Mouse (Mus musculus): ENCODE data around the gene Map3k4.
"Not testable (repeated sequence)": the region's sequence is repeated elsewhere in the genome, so short reads cannot be mapped to it uniquely, and the experiment has no call there.

The Map3k4 gene

DNA sequence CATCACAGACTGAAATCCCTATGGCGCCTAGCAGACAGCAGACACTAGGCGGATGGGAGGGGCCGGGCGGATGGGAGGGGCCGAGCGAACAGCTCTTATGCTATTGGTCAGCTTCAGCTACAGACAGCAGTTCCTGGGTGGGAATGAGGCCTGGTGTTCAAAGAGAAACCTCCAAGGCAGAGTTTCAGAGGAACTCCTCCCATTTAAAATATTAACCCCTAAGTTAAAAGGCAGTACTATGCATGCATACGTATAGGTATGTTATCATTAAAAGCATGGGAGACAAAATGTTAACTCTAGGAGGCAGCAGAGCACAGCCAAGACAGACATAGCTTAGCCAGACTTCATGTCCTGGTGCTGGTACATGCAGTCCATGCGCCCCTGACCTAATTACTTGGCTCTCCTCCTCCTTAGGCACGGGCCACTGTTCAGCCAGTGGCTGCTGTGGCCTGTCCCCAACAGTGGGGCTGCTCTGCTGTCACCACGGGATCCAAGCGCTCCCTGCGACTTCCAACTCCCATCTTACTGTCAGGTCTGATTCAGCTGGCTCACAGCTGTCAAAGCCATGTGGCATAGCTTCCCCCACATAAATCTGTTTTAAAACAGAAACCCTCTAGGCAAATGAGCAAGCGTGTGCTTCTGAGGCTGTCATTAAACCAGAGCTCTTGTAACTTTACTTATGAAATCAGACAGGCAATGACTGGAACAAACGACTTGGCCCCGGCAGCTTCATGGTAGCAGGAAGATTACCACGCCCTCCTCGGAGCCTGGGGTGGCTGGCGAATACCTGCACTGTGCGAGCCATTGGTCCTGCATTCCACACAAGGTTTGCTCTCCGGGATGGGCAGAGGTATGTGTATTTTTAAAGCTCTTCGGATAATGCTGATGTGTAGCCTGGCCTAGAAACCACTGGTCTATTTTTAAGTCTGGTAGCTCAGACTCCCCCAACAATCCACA lies 52.3 kb downstream of the Map3k4 start:
- no peak for DNase-seq

GRCm38 (mm10) chr17:12264293-12264692 lies 54.3 kb downstream of the Map3k4 start:
- DNase-seq = no peak

GRCm38 (mm10) chr17:12263787-12264186 lies 54.8 kb downstream of the Map3k4 start:
- no peak for DNase-seq

DNA sequence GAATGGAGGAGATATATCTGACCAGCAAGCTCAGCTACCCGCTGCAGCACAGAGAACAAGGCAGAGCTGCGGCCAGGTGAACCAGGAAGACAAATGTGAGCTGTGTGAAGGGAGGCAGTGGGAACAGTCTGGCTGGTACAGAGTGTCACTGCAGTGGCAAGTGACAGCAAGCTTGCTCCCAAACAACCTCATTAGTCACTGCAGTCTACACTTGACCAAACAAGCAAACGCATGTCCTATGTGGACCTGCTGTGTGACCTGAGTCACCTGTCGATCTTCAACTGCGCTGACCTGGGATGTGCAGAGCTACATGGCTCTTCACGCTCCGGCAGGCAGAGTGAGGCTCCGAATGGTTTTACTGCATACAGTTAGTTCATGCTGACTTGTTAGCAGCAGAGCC lies 55.7 kb downstream of the Map3k4 start:
- DNase-seq = no peak

DNA sequence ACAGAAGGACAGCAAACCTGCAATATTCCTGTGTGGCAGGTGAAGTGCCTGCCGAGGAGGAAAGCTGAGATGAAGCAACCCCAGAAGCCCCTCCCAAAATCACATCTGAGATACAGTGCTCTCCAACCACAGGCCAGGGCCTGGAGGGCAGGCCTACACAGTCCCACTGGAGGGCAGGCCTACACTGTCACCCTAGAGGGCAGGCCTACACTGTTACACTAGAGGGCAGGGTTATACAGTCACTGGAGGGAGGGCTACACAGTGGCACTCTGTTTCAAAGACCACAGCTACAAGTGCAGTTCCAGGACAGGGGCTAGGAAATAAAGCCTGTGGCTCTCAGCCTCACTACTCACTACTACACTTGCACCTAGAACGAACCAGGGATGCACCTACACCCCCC lies 56.7 kb downstream of the Map3k4 start:
- DNase-seq = no peak

DNA sequence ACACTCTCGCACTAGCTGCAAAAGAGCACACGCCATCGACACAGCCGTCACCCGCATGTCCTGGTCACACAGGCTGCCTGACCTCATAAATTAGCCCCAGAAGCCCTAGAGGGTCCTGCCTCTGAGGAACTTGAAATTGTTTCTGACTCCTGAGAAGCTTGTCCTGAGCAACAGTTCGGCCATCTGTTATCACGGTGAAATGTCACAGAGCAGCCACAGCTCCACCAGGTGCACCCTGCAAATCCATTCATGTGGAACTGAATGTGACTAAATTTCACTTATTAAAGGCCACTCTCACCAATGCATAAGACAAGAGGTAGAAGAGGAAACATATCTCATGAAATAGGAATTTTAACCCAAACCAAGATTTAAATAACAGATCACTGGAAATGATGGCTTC lies 57.2 kb downstream of the Map3k4 start:
- no peak for DNase-seq

DNA sequence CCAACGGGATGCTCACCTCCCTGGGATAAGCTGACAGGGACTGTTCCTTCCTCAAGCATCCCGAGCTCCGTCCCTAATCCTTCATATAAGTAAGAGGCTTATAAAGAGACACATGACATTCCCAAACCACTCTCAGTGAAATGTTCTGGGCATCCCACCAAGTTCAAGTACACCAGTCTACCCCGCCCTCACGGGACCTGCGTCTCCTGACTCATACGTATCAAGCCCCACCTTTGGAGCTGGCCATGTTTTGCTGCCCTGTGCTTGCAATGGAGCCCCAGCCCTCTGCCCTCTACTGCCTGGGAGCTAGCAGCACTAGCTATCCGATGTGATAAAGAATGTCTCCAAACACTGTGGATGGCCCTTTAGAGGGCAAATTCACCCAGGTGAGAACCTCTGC lies 58.6 kb downstream of the Map3k4 start:
- no peak for DNase-seq

GRCm38 (mm10) chr17:12258517-12258916 lies 60.1 kb downstream of the Map3k4 start:
- DNase-seq = no peak

- no peak for DNase-seq
Observed at GRCm38 (mm10) chr17:12256142-12256541, 62.5 kb downstream of the Map3k4 start.

- no peak for DNase-seq
Observed at GRCm38 (mm10) chr17:12250581-12250980, 68.0 kb downstream of the Map3k4 start.

GRCm38 (mm10) chr17:12249783-12250504 lies 68.7 kb downstream of the Map3k4 start:
- DNase-seq = no peak

GRCm38 (mm10) chr17:12240701-12241100 lies 77.9 kb downstream of the Map3k4 start:
- DNase-seq = no peak

- no peak for DNase-seq
Observed at GRCm38 (mm10) chr17:12232724-12233123, 85.9 kb downstream of the Map3k4 start.

DNA sequence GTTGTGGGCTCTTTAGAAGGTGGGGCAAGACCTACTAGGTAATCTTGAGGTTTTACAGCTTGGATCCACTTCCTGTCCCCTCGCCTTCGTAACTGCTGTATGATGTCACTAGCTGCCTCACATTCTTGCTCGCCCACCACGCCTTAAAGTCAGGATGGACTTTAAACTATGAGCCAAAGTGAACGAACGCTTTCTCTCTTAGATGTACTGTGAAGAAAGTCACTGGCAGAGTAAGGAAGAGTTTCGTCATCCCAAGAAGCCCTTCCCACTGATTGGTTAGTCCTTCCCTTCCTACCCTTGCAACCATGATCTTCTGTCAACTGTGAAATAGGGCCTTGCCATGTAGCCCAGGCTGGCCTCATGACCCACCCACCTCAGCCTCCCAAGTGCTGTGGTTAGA lies 87.5 kb downstream of the Map3k4 start:
- no peak for DNase-seq

GRCm38 (mm10) chr17:12230167-12230566 lies 88.4 kb downstream of the Map3k4 start:
- DNase-seq = no peak

DNA sequence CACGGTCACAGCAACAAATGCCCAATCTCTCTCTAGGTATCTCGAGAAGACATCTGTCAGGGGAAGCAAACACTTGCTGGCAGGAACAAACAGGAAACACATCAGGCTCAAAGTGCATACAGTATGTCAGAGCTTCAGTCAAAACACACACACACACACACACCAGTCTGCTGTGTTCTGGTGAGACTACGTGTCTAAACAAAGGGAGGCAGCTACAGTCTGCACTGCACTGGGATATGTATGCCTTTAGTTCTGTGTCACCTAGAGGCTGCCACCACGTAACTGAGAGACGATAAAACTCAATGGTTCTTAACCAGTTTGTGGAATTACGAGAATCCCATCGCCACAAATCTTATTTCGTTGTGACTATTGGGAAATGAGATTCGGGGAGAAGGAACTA lies 88.8 kb downstream of the Map3k4 start:
- DNase-seq = no peak

GRCm38 (mm10) chr17:12228471-12228870 lies 90.1 kb downstream of the Map3k4 start:
- DNase-seq = no peak

DNA sequence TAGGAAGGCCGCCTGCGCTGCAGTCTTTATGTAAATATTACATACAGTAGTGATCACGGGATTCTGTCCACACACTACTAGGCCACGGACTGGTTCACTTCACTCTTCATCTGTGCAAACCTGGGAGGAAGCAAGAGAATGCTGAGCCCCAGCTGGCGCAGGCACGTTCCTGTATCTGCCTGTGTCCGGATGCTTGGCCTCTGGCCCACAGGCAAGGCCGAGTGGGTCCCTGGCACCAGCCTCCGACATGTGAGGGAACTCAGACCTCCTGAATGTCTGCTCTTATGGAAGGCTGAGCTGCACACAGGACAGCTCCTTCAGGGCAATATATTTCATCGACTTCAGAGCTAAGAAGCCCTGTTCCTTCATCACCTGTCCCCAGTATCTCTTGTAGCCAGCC lies 90.6 kb downstream of the Map3k4 start:
- no peak for DNase-seq

DNA sequence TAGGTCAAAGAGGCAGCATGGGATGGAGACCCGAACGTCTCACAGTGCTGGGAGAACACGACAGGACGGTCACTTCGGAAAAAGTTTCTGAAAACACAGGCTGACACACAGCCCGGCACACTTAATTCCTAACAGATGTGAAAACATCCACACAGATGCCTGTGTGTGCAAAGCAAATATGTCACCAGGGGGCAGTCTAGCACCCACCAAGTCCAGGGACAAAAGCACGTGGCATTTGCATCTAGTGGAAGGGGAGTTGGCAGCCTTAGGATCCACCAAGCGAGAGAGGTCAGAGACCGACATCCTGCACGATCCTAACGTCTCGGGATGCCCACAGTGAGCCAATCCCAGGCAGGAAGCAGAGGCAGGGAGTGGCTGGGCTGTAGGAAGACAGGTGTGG lies 92.0 kb downstream of the Map3k4 start:
- DNase-seq = no peak

DNA sequence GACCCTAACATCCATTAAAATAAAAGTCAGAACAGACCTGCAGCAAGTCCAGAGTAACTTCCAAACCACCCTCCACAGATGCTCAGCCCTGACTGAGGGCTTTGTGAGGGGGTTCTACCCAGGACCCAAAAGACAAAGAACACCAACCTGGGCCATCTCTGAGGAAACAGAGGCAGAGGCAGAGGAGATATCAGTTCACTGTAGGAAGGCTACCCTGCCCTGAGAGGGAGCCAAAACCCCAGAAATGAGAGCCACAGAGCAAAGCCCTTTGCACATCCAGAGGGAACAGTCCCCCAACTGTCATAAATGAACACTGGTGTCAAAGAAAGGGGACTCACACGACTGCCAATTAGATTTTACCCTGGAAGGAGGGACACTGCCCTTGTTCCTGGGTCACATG lies 93.4 kb downstream of the Map3k4 start:
- DNase-seq = no peak

DNA sequence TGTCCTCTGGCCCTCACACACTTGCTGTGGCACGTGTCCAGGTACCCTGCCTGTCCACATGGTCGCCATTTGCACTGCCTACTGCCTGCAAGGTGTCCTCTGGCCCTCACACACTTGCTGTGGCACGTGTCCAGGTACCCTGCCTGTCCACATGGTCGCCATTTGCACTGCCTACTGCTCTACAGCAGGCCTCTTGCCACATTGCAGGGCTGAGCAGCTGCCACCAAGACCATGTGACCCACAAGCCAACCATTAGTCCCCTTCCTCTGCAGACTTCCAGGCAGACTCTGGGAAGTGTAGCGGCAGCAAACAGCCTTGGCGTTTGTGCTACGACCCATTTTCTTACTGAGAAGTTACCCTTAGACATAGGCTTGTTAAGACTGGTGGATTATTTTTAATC lies 94.0 kb downstream of the Map3k4 start:
- not testable (repeated sequence) for DNase-seq

GRCm38 (mm10) chr17:12224145-12224544 lies 94.5 kb downstream of the Map3k4 start:
- DNase-seq = no peak

- no peak for DNase-seq
Observed at GRCm38 (mm10) chr17:12223682-12224081, 94.9 kb downstream of the Map3k4 start.

DNA sequence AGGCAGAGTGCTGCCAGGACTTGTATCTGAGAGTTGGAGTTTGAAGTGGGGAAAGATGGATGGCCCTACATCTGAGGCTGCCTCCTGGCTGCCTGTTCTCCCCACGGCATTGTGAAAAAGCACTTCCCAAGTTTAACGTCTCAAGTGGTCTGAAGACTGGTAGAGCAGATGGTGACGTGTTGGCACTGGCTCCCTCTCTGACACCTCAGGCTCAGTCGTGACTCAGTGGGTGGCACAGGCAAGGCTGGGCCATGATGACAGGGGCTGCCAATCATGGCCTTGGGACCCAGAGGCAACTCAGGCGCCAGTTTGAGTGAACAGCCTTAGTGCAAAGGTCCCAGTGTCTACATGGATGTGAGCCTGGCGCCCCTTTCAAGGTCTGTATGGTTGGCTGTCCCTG lies 96.7 kb downstream of the Map3k4 start:
- DNase-seq = no peak

All from spleen, adult 18-20 months (tissue).